Mouse (Mus musculus) gonadal fat pad, adult 2 months (tissue): ENCODE data around the gene 1700003E16Rik. TPM values are rescaled to one million over a fixed set of nuclear protein-coding genes. Genes with fewer than 3 reads are reported as not detected.

Experiments
- DNase-seq: peaks from one replicate; pipeline ENCODE4 v3.0.0-alpha.2; 2012; ENCODE audit warnings: low read depth
- polyA plus RNA-seq: library from polyadenylated mRNA; depleted of rRNA; stranded (reverse); fragments of >200 nt; gene quantifications from 2 replicates; pipeline ENCODE4 v1.2.3, GENCODE M21; 2012

Gene 1700003E16Rik
- polyA plus RNA-seq, 1 experiment = 2.7 TPM

GRCm38 (mm10) chr6:83127419-83127818 lies 28.8 kb upstream of the 1700003E16Rik start:
- no peak for DNase-seq

- no peak for DNase-seq
These were observed 24.7 kb upstream of the 1700003E16Rik start for GRCm38 (mm10) chr6:83131469-83132034.

GRCm38 (mm10) chr6:83132176-83132919 lies 23.9 kb upstream of the 1700003E16Rik start:
- DNase-seq = no peak

GRCm38 (mm10) chr6:83134226-83134625 lies 22.0 kb upstream of the 1700003E16Rik start:
- no peak for DNase-seq

GRCm38 (mm10) chr6:83134951-83135513 lies 21.2 kb upstream of the 1700003E16Rik start, which contains the start of gene Rtkn:
Gene Rtkn, plus strand, starts transcription at chr6:83135463.
- no peak for DNase-seq

- no peak for DNase-seq
These were observed 20.5 kb upstream of the 1700003E16Rik start for GRCm38 (mm10) chr6:83135571-83136161.

- no peak for DNase-seq
These were observed 19.8 kb upstream of the 1700003E16Rik start for GRCm38 (mm10) chr6:83136291-83136880.

GRCm38 (mm10) chr6:83136881-83137575 lies 19.2 kb upstream of the 1700003E16Rik start:
- no peak for DNase-seq

GRCm38 (mm10) chr6:83137576-83137950 lies 18.6 kb upstream of the 1700003E16Rik start:
- DNase-seq = no peak

GRCm38 (mm10) chr6:83138056-83138455 lies 18.1 kb upstream of the 1700003E16Rik start:
- DNase-seq = no peak

GRCm38 (mm10) chr6:83140044-83140443 lies 16.2 kb upstream of the 1700003E16Rik start:
- no peak for DNase-seq

GRCm38 (mm10) chr6:83141636-83142035 lies 14.6 kb upstream of the 1700003E16Rik start:
- DNase-seq = no peak

- no peak for DNase-seq
These were observed 13.9 kb upstream of the 1700003E16Rik start for GRCm38 (mm10) chr6:83142211-83142731.

GRCm38 (mm10) chr6:83142886-83143285 lies 13.3 kb upstream of the 1700003E16Rik start:
- DNase-seq = no peak

GRCm38 (mm10) chr6:83145209-83145608 lies 11.0 kb upstream of the 1700003E16Rik start:
- DNase-seq = no peak

- DNase-seq = no peak
These were observed 10.4 kb upstream of the 1700003E16Rik start for GRCm38 (mm10) chr6:83145805-83146204.

GRCm38 (mm10) chr6:83147280-83147679 lies 8.9 kb upstream of the 1700003E16Rik start:
- DNase-seq = no peak

- DNase-seq = no peak
These were observed 4.5 kb upstream of the 1700003E16Rik start for GRCm38 (mm10) chr6:83151721-83152120.

GRCm38 (mm10) chr6:83153038-83153437 lies 3.2 kb upstream of the 1700003E16Rik start:
- no peak for DNase-seq

- DNase-seq = no peak
These were observed 2.7 kb upstream of the 1700003E16Rik start for GRCm38 (mm10) chr6:83153485-83153884.

- DNase-seq = no peak
These were observed 509 bp upstream of the 1700003E16Rik start for GRCm38 (mm10) chr6:83155552-83156238.
